Mouse (Mus musculus): ENCODE results near the gene Mdk.

Gene Mdk

GRCm38 (mm10) chr2:91931328-91932159 lies 553 bp downstream of the Mdk start:
- peak; percentile 48 for DNase-seq

GRCm38 (mm10) chr2:91930761-91931291 lies 1.3 kb downstream of the Mdk start:
- peak; percentile 61 for DNase-seq

GRCm38 (mm10) chr2:91929936-91930335 lies 2.2 kb downstream of the Mdk start:
- peak; percentile 82 for DNase-seq

- no peak for DNase-seq
Measured at GRCm38 (mm10) chr2:91929455-91929854, 2.6 kb downstream of the Mdk start.

GRCm38 (mm10) chr2:91928534-91929350 lies 3.4 kb downstream of the Mdk start:
- DNase-seq, result peak; percentile 63

- peak; percentile 90 for DNase-seq
Measured at GRCm38 (mm10) chr2:91927826-91928533, 4.1 kb downstream of the Mdk start.

GRCm38 (mm10) chr2:91926949-91927348 lies 5.1 kb downstream of the Mdk start, which contains the start of gene Chrm4:
TSS of gene Chrm4 (plus strand) at chr2:91927249.
- no peak for DNase-seq

GRCm38 (mm10) chr2:91925442-91925841 lies 6.7 kb downstream of the Mdk start:
- DNase-seq, result peak; percentile 31

- peak; percentile 18 for DNase-seq
Measured at GRCm38 (mm10) chr2:91924726-91925125, 7.4 kb downstream of the Mdk start.

- DNase-seq, result peak; percentile 76
Measured at GRCm38 (mm10) chr2:91923415-91924337, 8.4 kb downstream of the Mdk start.

- peak; percentile 20 for DNase-seq
Measured at GRCm38 (mm10) chr2:91922586-91923414, 9.3 kb downstream of the Mdk start.

GRCm38 (mm10) chr2:91921790-91922570 lies 10.1 kb downstream of the Mdk start:
- peak; percentile 53 for DNase-seq

- peak; percentile 15 for DNase-seq
Measured at GRCm38 (mm10) chr2:91921181-91921789, 10.8 kb downstream of the Mdk start.

GRCm38 (mm10) chr2:91920130-91920529 lies 12.0 kb downstream of the Mdk start:
- no peak for DNase-seq

- DNase-seq, result no peak
Measured at GRCm38 (mm10) chr2:91917096-91917495, 15.0 kb downstream of the Mdk start.

GRCm38 (mm10) chr2:91916346-91916977 lies 15.6 kb downstream of the Mdk start:
- no peak for DNase-seq

GRCm38 (mm10) chr2:91913328-91914110 lies 18.6 kb downstream of the Mdk start:
- DNase-seq, result no peak

GRCm38 (mm10) chr2:91912616-91913015 lies 19.5 kb downstream of the Mdk start:
- DNase-seq, result no peak

Measured in cerebellum, adult 9-10 months (tissue).